Comparison of ENCODE assay signal across 8 mouse cellular contexts in genomic region chr11:86201037-86201786, GRCm38 (mm10). TPM values are rescaled to one million over a fixed set of nuclear protein-coding genes. Genes with fewer than 3 reads are reported as not detected.
DNase-seq lines count a peak whose midpoint lies in the region; ATAC-seq lines count a peak whose summit lies in the region.

Gene Brip1 (minus strand): TSS chr11:86201193.

- peak; percentile 93 for ATAC-seq in heart, embryonic 13.5 days (ENCODE audit: extremely low read depth, insufficient number of reproducible peaks, low FRiP score, low TSS enrichment)
- ATAC-seq in liver, embryonic 12.5 days = peak; percentile 96
- peak; percentile 98 for ATAC-seq in stomach, embryonic 15.5 days (ENCODE audit: insufficient read depth, low FRiP score, low read depth)

- no peaks in the 10 kb centered on the region; the same call in 1 of the 2 replicates for H3K4me1 ChIP-seq in brown adipose tissue, adult 24 weeks (ENCODE audit: control insufficient read depth, insufficient read depth, insufficient read length, low read length)
- H3K4me1 ChIP-seq in heart, embryonic 13.5 days = peaks cover 20% of the 10 kb centered on the region
- peaks cover 28% of the 10 kb centered on the region for H3K4me1 ChIP-seq in liver, embryonic 12.5 days
- no peaks in the 10 kb centered on the region; the same call in 1 of the 2 replicates for H3K4me1 ChIP-seq in stomach, embryonic 15.5 days

- peak; percentile 98 for DNase-seq in CD4-positive, CD25-positive, alpha-beta regulatory T cell, adult 2 months (ENCODE audit: low read depth, low spot score)
- DNase-seq in fat pad, adult 2 months (ENCODE audit: extremely low read depth, low read depth, low spot score) = peak; percentile 72
- DNase-seq in kidney, postnatal 10 days = peak; percentile 94
- peak; percentile 89 to 92 for DNase-seq in natural killer cell, adult 2 months (ENCODE audit: low spot score in 2 of 2)

- H3K9me3 ChIP-seq in heart, embryonic 13.5 days = no peaks in the 10 kb centered on the region
- H3K9me3 ChIP-seq in liver, embryonic 12.5 days (replicated peaks) = no peaks in the 10 kb centered on the region
- H3K9me3 ChIP-seq in stomach, embryonic 15.5 days = no peaks in the 10 kb centered on the region

- peak within 1 kb of the TSS; percentile 79 for H3K4me2 ChIP-seq in heart, embryonic 13.5 days
- H3K4me2 ChIP-seq in liver, embryonic 12.5 days = peak within 1 kb of the TSS; percentile 89
- peak within 1 kb of the TSS; percentile 70 for H3K4me2 ChIP-seq in stomach, embryonic 15.5 days

- peak within 1 kb of the TSS; percentile 90 for H3K4me3 ChIP-seq in brown adipose tissue, adult 24 weeks (ENCODE audit: insufficient read depth, low read depth, low read length)
- H3K4me3 ChIP-seq in heart, embryonic 13.5 days = peak within 1 kb of the TSS; percentile 94
- H3K4me3 ChIP-seq in liver, embryonic 12.5 days = peak within 1 kb of the TSS; percentile 88
- H3K4me3 ChIP-seq in stomach, embryonic 15.5 days (replicated peaks) = peak within 1 kb of the TSS; percentile 90

- peak within 1 kb of the TSS; percentile 93 for H3K9ac ChIP-seq in heart, embryonic 13.5 days
- peak within 1 kb of the TSS; percentile 88 for H3K9ac ChIP-seq in liver, embryonic 12.5 days
- peak within 1 kb of the TSS; percentile 48 for H3K9ac ChIP-seq in stomach, embryonic 15.5 days

- WGBS in heart, embryonic 13.5 days = under 1% methylated on average over 60 of the region's 60 CpGs
- WGBS in liver, embryonic 12.5 days (ENCODE audit: insufficient replicate concordance) = under 1% methylated on average over 60 of the region's 60 CpGs
- under 1% methylated on average over 60 of the region's 60 CpGs for WGBS in stomach, embryonic 15.5 days

- H3K36me3 ChIP-seq in heart, embryonic 13.5 days = peaks cover 53% of the 10 kb centered on the region
- peaks cover 62% of the 10 kb centered on the region for H3K36me3 ChIP-seq in liver, embryonic 12.5 days
- peaks cover 36% of the 10 kb centered on the region for H3K36me3 ChIP-seq in stomach, embryonic 15.5 days

- no peaks in the 10 kb centered on the region for H3K27me3 ChIP-seq in heart, embryonic 13.5 days (replicated peaks)
- H3K27me3 ChIP-seq in liver, embryonic 12.5 days (replicated peaks) = no peaks in the 10 kb centered on the region
- H3K27me3 ChIP-seq in stomach, embryonic 15.5 days (replicated peaks) = no peaks in the 10 kb centered on the region

- H3K27ac ChIP-seq in brown adipose tissue, adult 24 weeks (replicated peaks; ENCODE audit: low read depth, low read length) = peak within 1 kb of the TSS; percentile 77
- H3K27ac ChIP-seq in heart, embryonic 13.5 days (replicated peaks) = peak within 1 kb of the TSS; percentile 88
- H3K27ac ChIP-seq in liver, embryonic 12.5 days = peak within 1 kb of the TSS; percentile 86
- peak within 1 kb of the TSS; percentile 95 for H3K27ac ChIP-seq in stomach, embryonic 15.5 days

RNA-seq across cellular contexts. Expression of gene Brip1, which starts in this region (rescaled TPM):
- 0.20 TPM in 1 of 2 replicates, not detected in the other for polyA plus RNA-seq in brown adipose tissue, adult 24 weeks (2012; ENCODE audit: insufficient read depth, insufficient read length, missing spikeins)
- polyA plus RNA-seq in heart, embryonic 13.5 days (2015; fragmentation: Nextera tagmentation; extraction: Ambion mirVana) = 5.0 and 5.1 TPM in 2 replicates
- polyA plus RNA-seq in liver, embryonic 12.5 days (2016; fragmentation: Nextera tagmentation; extraction: Ambion mirVana) = 8.9 and 9.5 TPM in 2 replicates
- 9.7 and 10.7 TPM in 2 replicates for polyA plus RNA-seq in stomach, embryonic 15.5 days (2015; fragmentation: Nextera tagmentation; extraction: Ambion mirVana)

Comparison
In these comparisons a context has a peak if more than half of its experiments do, and no peak if none do; other contexts are left out.
1. Peak in every context shown above with its lines: DNase-seq, ATAC-seq, H3K4me3 ChIP-seq and H3K27ac ChIP-seq.